Mouse (Mus musculus) MEL (cell line): ENCODE results near the gene Cd40. TPM values are rescaled to one million over a fixed set of nuclear protein-coding genes. Genes with fewer than 3 reads are reported as not detected.

Source experiments
- DNase-seq: peaks from one replicate; pipeline ENCODE4 v3.0.0; 2011; ENCODE audit warnings: low read depth, low spot score
- H3K27ac ChIP-seq: 2 replicates; pipeline ENCODE4 v1.5.1; 2012; ENCODE audit warnings: low read depth, mild to moderate bottlenecking, control low read depth, low read length, moderate library complexity; ENCODE audit not compliant: control insufficient read depth
- H3K27me3 ChIP-seq, 2 experiments: fragments of 150-350 bp in 1 of 2; sonication (generic) in 1 of 2; 2 replicates each; pipeline ENCODE4 v1.6.1; 2012; ENCODE audit warnings: low read length in 2 of 2, mild to moderate bottlenecking in 2 of 2, improper control_type of control experiment in 1 of 2, moderate library complexity in 1 of 2; ENCODE audit not compliant: insufficient read depth in 2 of 2, control insufficient read depth in 1 of 2
- H3K36me3 ChIP-seq, 2 experiments: 2 replicates each; pipeline ENCODE4 v1.6.1; 2012 to 2014; ENCODE audit warnings: low read length in 2 of 2, improper control_type of control experiment in 1 of 2, inconsistent platforms in 1 of 2, mild to moderate bottlenecking in 1 of 2; ENCODE audit not compliant: insufficient read depth in 2 of 2, control insufficient read depth in 1 of 2
- H3K4me1 ChIP-seq, 2 experiments: fragments of 150-350 bp in 1 of 2; sonication (generic) in 1 of 2; 2 replicates each; pipeline ENCODE4 v1.6.1; 2012; ENCODE audit warnings: low read length in 2 of 2, improper control_type of control experiment in 1 of 2, mild to moderate bottlenecking in 1 of 2; ENCODE audit not compliant: insufficient read depth in 2 of 2, control insufficient read depth in 1 of 2
- H3K4me3 ChIP-seq, 2 experiments: fragments of 150-350 bp in 1 of 2; sonication (generic) in 1 of 2; 2 replicates each; pipeline ENCODE4 v1.5.1; 2012; ENCODE audit warnings: low read depth in 2 of 2, low read length in 2 of 2, mild to moderate bottlenecking in 2 of 2, moderate library complexity in 2 of 2, control low read depth in 1 of 2, improper control_type of control experiment in 1 of 2; ENCODE audit not compliant: control insufficient read depth in 1 of 2, insufficient read depth in 1 of 2
- H3K79me2 ChIP-seq: 2 replicates; pipeline ENCODE4 v1.6.1; 2012; ENCODE audit warnings: mild to moderate bottlenecking, low read length, moderate library complexity; ENCODE audit not compliant: control insufficient read depth, poor library complexity, insufficient read depth
- H3K9ac ChIP-seq: 2 replicates; pipeline ENCODE4 v1.6.1; 2012; ENCODE audit warnings: low read depth, mild to moderate bottlenecking, control low read depth, low read length, moderate library complexity; ENCODE audit not compliant: control insufficient read depth, poor library complexity, severe bottlenecking
- H3K9me3 ChIP-seq: fragments of 150-350 bp; sonication (generic); replicated peaks from 2 replicates; pipeline ENCODE4 v1.6.1; 2012; ENCODE audit warnings: mild to moderate bottlenecking, low read length, improper control_type of control experiment, moderate library complexity; ENCODE audit not compliant: insufficient read depth
- CHD1 ChIP-seq: IDR thresholded peaks from 2 replicates; pipeline ENCODE4 v1.6.1; 2012; ENCODE audit warnings: low read depth, mild to moderate bottlenecking, inconsistent platforms, low read length, improper control_type of control experiment
- KAT2A ChIP-seq: conservative IDR thresholded peaks from 2 replicates; pipeline ENCODE4 v1.6.1; 2012; ENCODE audit warnings: low read depth, low read length, improper control_type of control experiment, inconsistent platforms
- MXI1 ChIP-seq: IDR thresholded peaks from 2 replicates; pipeline ENCODE4 v1.6.1; 2011; ENCODE audit warnings: mild to moderate bottlenecking, low read depth, low read length, improper control_type of control experiment
- MYB ChIP-seq: IDR thresholded peaks from 2 replicates; pipeline ENCODE4 v1.6.1; 2011; ENCODE audit warnings: mild to moderate bottlenecking, low read depth, low read length, improper control_type of control experiment
- NELFE ChIP-seq: IDR thresholded peaks from 2 replicates; pipeline ENCODE4 v1.6.1; 2011; ENCODE audit warnings: low read depth, low read length, improper control_type of control experiment
- POLR2A ChIP-seq, 2 experiments: IDR thresholded peaks; 2 replicates each; pipeline ENCODE4 v1.6.1; 2011 to 2012; ENCODE audit warnings: low read length in 2 of 2, mild to moderate bottlenecking in 2 of 2, control low read depth in 1 of 2, improper control_type of control experiment in 1 of 2, low read depth in 1 of 2, moderate library complexity in 1 of 2; ENCODE audit not compliant: control insufficient read depth in 1 of 2, insufficient read depth in 1 of 2, poor library complexity in 1 of 2
- SIN3A ChIP-seq: IDR thresholded peaks from 2 replicates; pipeline ENCODE4 v1.6.1; 2012; ENCODE audit warnings: low read length, improper control_type of control experiment, inconsistent platforms
- SMC3 ChIP-seq: IDR thresholded peaks from 2 replicates; pipeline ENCODE4 v1.6.1; 2011; ENCODE audit warnings: low read depth, low read length, improper control_type of control experiment
- UBTF ChIP-seq: IDR thresholded peaks from 2 replicates; pipeline ENCODE4 v1.6.1; 2012; ENCODE audit warnings: low read depth, mild to moderate bottlenecking, inconsistent platforms, low read length, improper control_type of control experiment, moderate library complexity, borderline replicate concordance; ENCODE audit not compliant: insufficient read depth
- USF2 ChIP-seq, 2 experiments: IDR thresholded peaks; 2 replicates each; pipeline ENCODE4 v1.6.1; 2011 to 2012; ENCODE audit warnings: improper control_type of control experiment in 2 of 2, low read length in 2 of 2, borderline replicate concordance in 1 of 2, inconsistent platforms in 1 of 2, low read depth in 1 of 2, mild to moderate bottlenecking in 1 of 2; ENCODE audit not compliant: insufficient read depth in 1 of 2
- polyA plus RNA-seq, 2 experiments: library from polyadenylated mRNA; stranded (reverse) in 1 of 2; unstranded in 1 of 2; fragments of >175 nt in 1 of 2; fragments of >200 nt in 1 of 2; gene quantifications; 2 replicates each; pipeline versions ENCODE4 v1.2.1 to v1.2.4; 2012; ENCODE audit warnings: low replicate concordance in 2 of 2, low read depth in 1 of 2; ENCODE audit not compliant: insufficient read length in 2 of 2, insufficient read depth in 1 of 2, missing spikeins in 1 of 2
- total RNA-seq: library from RNA; depleted of rRNA; stranded (reverse); fragments of 300-350 nt; gene quantifications from 2 replicates; pipeline ENCODE4 v1.2.3, GENCODE M21; 2012; rRNA removed

Cd40 gene
- total and polyA plus RNA-seq, 3 experiments = 0.08 TPM; not detected in 2

DNA sequence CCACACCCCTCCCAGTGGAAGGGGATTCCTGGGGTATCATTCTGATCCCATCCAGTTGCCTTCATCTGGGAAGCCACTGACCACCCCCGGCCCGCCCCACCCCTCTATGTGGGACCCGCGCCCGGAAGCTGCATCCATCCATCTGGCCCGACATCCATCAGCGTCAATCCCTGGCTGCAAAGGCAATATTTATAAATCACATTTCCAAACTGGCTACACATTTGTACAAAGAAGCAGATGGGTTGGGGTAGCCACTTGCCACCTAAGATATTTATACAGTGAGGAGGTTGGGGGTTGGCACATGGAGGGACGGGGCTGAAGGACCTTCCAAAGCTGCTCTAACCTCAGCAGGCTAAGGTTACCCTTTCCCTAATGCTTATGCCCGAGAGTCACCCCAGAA, 65.3 kb downstream of the Cd40 start:
- Histone ChIP-seq H3K4me1 (no peaks in the 10 kb centered on the region), H3K27me3 (no peaks in the 10 kb centered on the region), H3K36me3 (no peaks in the 10 kb centered on the region), H3K9ac (no peak overlapping the region), H3K9me3 (no peaks in the 10 kb centered on the region), H3K4me3 (no peak overlapping the region), H3K27ac (no peak overlapping the region), H3K79me2 (no peaks in the 10 kb centered on the region)
- no peak for DNase-seq
- no peak for TF ChIP-seq POLR2A (IDR thresholded peaks at IDR 0.05; ENCODE audit: control insufficient read depth in 1 of 2, insufficient read depth in 1 of 2, low read depth in 1 of 2, low read length in 2 of 2, poor library complexity in 1 of 2)
- no peak for TF ChIP-seq CHD1
- no peak for TF ChIP-seq SIN3A
- no peak for TF ChIP-seq UBTF
- TF ChIP-seq MXI1 = no peak

GRCm38 (mm10) chr2:165121206-165121840, 65.9 kb downstream of the Cd40 start:
- TF ChIP-seq KAT2A (no peak), CHD1 (no peak), USF2 (IDR thresholded peaks at IDR 0.05; ENCODE audit: borderline replicate concordance in 1 of 2, insufficient read depth in 1 of 2, low read depth in 1 of 2, low read length in 2 of 2) (no peak), NELFE (no peak), SMC3 (no peak), MYB (no peak)
- Histone ChIP-seq H3K79me2 (no peaks in the 10 kb centered on the region), H3K9ac (no peak overlapping the region), H3K27ac (no peak overlapping the region), H3K9me3 (no peaks in the 10 kb centered on the region), H3K36me3 (no peaks in the 10 kb centered on the region), H3K4me3 (no peak overlapping the region), H3K4me1 (no peaks in the 10 kb centered on the region), H3K27me3 (no peaks in the 10 kb centered on the region)
- DNase-seq = no peak

Other genes with a start within 250 kb of the Cd40 start
- 7.1 and 8.2 TPM in 2 replicates for gene Zswim1, start 232.9 kb upstream of the Cd40 start, total RNA-seq
- gene Zswim1, start 232.9 kb upstream of the Cd40 start, polyA plus RNA-seq = 10 to 100 TPM in 1 of 2 experiments, not detected in 1; 17.4 TPM
- gene Spata25, start 227.1 kb upstream of the Cd40 start, total RNA-seq = 0.42 and 0.50 TPM in 2 replicates
- under 1 TPM in 1 of 2 experiments, not detected in 1; 0.13 TPM for gene Spata25, start 227.1 kb upstream of the Cd40 start, polyA plus RNA-seq
- 46.3 and 50.5 TPM in 2 replicates for gene Ctsa, start 222.8 kb upstream of the Cd40 start, total RNA-seq
- 10 to 100 TPM in 1 of 2 experiments, not detected in 1; 87.7 TPM for gene Ctsa, start 222.8 kb upstream of the Cd40 start, polyA plus RNA-seq
- gene Neurl2, start 222.2 kb upstream of the Cd40 start, total RNA-seq = 1.6 and 2.0 TPM in 2 replicates
- gene Neurl2, start 222.2 kb upstream of the Cd40 start, polyA plus RNA-seq = 1 to 10 TPM in 1 of 2 experiments, not detected in 1; 2.6 TPM
- 5.2 and 6.8 TPM in 2 replicates for gene Pltp, start 197.9 kb upstream of the Cd40 start, total RNA-seq
- gene Pltp, start 197.9 kb upstream of the Cd40 start, polyA plus RNA-seq = 10 to 100 TPM in 1 of 2 experiments, not detected in 1; 17.1 TPM
- 46.8 and 47.6 TPM in 2 replicates for gene Pcif1, start 176.3 kb upstream of the Cd40 start, total RNA-seq
- 100 to 1,000 TPM in 1 of 2 experiments, not detected in 1; 118 TPM for gene Pcif1, start 176.3 kb upstream of the Cd40 start, polyA plus RNA-seq
- gene Zfp335, start 143.9 kb upstream of the Cd40 start, total RNA-seq = 12.3 and 12.6 TPM in 2 replicates
- gene Zfp335, start 143.9 kb upstream of the Cd40 start, polyA plus RNA-seq = 10 to 100 TPM in 1 of 2 experiments, not detected in 1; 24.1 TPM
- 0.20 and 0.23 TPM in 2 replicates for gene Mmp9, start 114.8 kb upstream of the Cd40 start, total RNA-seq
- gene Mmp9, start 114.8 kb upstream of the Cd40 start, polyA plus RNA-seq = under 1 TPM in 1 of 2 experiments, not detected in 1; 0.19 TPM
- 0.36 and 0.50 TPM in 2 replicates for gene Slc12a5, start 94.8 kb upstream of the Cd40 start, total RNA-seq
- 1 to 10 TPM in 1 of 2 experiments, not detected in 1; 1.3 TPM for gene Slc12a5, start 94.8 kb upstream of the Cd40 start, polyA plus RNA-seq
- 35.1 and 35.8 TPM in 2 replicates for gene Ncoa5, start 20.8 kb upstream of the Cd40 start, total RNA-seq
- 10 to 100 TPM; 61.0 to 76.6 TPM for gene Ncoa5, start 20.8 kb upstream of the Cd40 start, polyA plus RNA-seq
- not detected in 2 replicates for gene 1700025C18Rik, start 35.1 kb downstream of the Cd40 start, total RNA-seq
- not detected for gene 1700025C18Rik, start 35.1 kb downstream of the Cd40 start, polyA plus RNA-seq
- not detected in 2 replicates for gene Cdh22, start 179.2 kb downstream of the Cd40 start, total RNA-seq
- gene Cdh22, start 179.2 kb downstream of the Cd40 start, polyA plus RNA-seq = not detected
- 57.9 and 64.9 TPM in 2 replicates for gene Slc35c2, start 232.2 kb downstream of the Cd40 start, total RNA-seq
- 100 to 1,000 TPM in 1 of 2 experiments, not detected in 1; 121 TPM for gene Slc35c2, start 232.2 kb downstream of the Cd40 start, polyA plus RNA-seq